Mouse (Mus musculus): ENCODE data around the gene Mettl24. TPM values are rescaled to one million over a fixed set of nuclear protein-coding genes. Genes with fewer than 3 reads are reported as not detected.

Gene Mettl24
- 2.4 TPM in 2 replicates for polyA plus RNA-seq (2015; fragmentation: Nextera tagmentation; extraction: Ambion mirVana)

- Histone ChIP-seq H3K9ac (peak within 1 kb of the TSS; percentile 89), H3K4me3 (peak within 1 kb of the TSS; percentile 62), H3K4me2 (peak within 1 kb of the TSS; percentile 78), H3K4me1 (peaks cover 15% of the 10 kb centered on the region), H3K36me3 (no peaks in the 10 kb centered on the region), H3K27me3 (replicated peaks) (no peaks in the 10 kb centered on the region), H3K27ac (replicated peaks) (peak within 1 kb of the TSS; percentile 74), H3K9me3 (no peaks in the 10 kb centered on the region)
- 1% methylated on average over 50 of the region's 50 CpGs for WGBS
- peak; percentile 82 for ATAC-seq (ENCODE audit: extremely low read depth, insufficient number of reproducible peaks, low FRiP score, low TSS enrichment)
Observed at GRCm38 (mm10) chr10:40683092-40683867, at the start of gene Mettl24. Gene Mettl24, plus strand, starts transcription at chr10:40683282.

- no peak overlapping the region for H3K4me3 ChIP-seq
- peak overlapping the region; percentile 16; the same call in 1 of the 2 replicates for H3K4me2 ChIP-seq
- no peak for ATAC-seq (ENCODE audit: extremely low read depth, insufficient number of reproducible peaks, low FRiP score, low TSS enrichment)
- peaks cover 39% of the 10 kb centered on the region for H3K4me1 ChIP-seq
- 21% methylated on average over 10 of the region's 10 CpGs for WGBS
- no peaks in the 10 kb centered on the region for H3K27me3 ChIP-seq (replicated peaks)
- H3K27ac ChIP-seq (replicated peaks), result peak overlapping the region; percentile 62
- no peaks in the 10 kb centered on the region for H3K9me3 ChIP-seq
- no peaks in the 10 kb centered on the region for H3K36me3 ChIP-seq
- H3K9ac ChIP-seq, result peak overlapping the region; percentile 44; the same call in 1 of the 2 replicates
Observed at GRCm38 (mm10) chr10:40637331-40637730, 45.8 kb upstream of the Mettl24 start.

- Histone ChIP-seq H3K27me3 (replicated peaks) (no peaks in the 10 kb centered on the region), H3K27ac (replicated peaks) (peak overlapping the region; percentile 53), H3K4me2 (no peak overlapping the region), H3K36me3 (no peaks in the 10 kb centered on the region), H3K9ac (peak overlapping the region; percentile 41; the same call in 1 of the 2 replicates), H3K4me1 (peaks cover 39% of the 10 kb centered on the region), H3K9me3 (no peaks in the 10 kb centered on the region), H3K4me3 (no peak overlapping the region)
- ATAC-seq (ENCODE audit: extremely low read depth, insufficient number of reproducible peaks, low FRiP score, low TSS enrichment), result no peak
- 60% methylated on average over 7 of the region's 7 CpGs for WGBS
Observed at GRCm38 (mm10) chr10:40638276-40638675, 44.8 kb upstream of the Mettl24 start.

- H3K4me2 ChIP-seq, result no peak overlapping the region
- ATAC-seq (ENCODE audit: extremely low read depth, insufficient number of reproducible peaks, low FRiP score, low TSS enrichment), result no peak
- H3K27me3 ChIP-seq (replicated peaks), result no peaks in the 10 kb centered on the region
- no peak overlapping the region; the same call in 1 of the 2 replicates for H3K27ac ChIP-seq (replicated peaks)
- WGBS, result 68% methylated on average over 26 of the region's 26 CpGs
- no peaks in the 10 kb centered on the region for H3K9me3 ChIP-seq
- H3K36me3 ChIP-seq, result no peaks in the 10 kb centered on the region
- no peak overlapping the region for H3K4me3 ChIP-seq
- H3K4me1 ChIP-seq, result peaks cover 39% of the 10 kb centered on the region
- H3K9ac ChIP-seq, result 0 out of 2 replicates have a peak overlapping the region, but pooled peaks have one; percentile 41
Observed at GRCm38 (mm10) chr10:40638823-40639819, 44.0 kb upstream of the Mettl24 start.

GRCm38 (mm10) chr10:40640406-40640805 is 42.7 kb upstream of the Mettl24 start:
- no peaks in the 10 kb centered on the region for H3K9me3 ChIP-seq
- no peak overlapping the region for H3K9ac ChIP-seq
- 83% methylated on average over 4 of the region's 4 CpGs for WGBS
- H3K4me3 ChIP-seq, result no peak overlapping the region
- H3K4me1 ChIP-seq, result peaks cover 36% of the 10 kb centered on the region
- ATAC-seq (ENCODE audit: extremely low read depth, insufficient number of reproducible peaks, low FRiP score, low TSS enrichment), result no peak
- H3K36me3 ChIP-seq, result no peaks in the 10 kb centered on the region
- H3K4me2 ChIP-seq, result no peak overlapping the region
- H3K27ac ChIP-seq (replicated peaks), result no peak overlapping the region
- H3K27me3 ChIP-seq (replicated peaks), result no peaks in the 10 kb centered on the region

GRCm38 (mm10) chr10:40641901-40642300 is 41.2 kb upstream of the Mettl24 start:
- no peak overlapping the region for H3K4me2 ChIP-seq
- WGBS, result 86% methylated on average over 7 of the region's 7 CpGs
- no peak overlapping the region for H3K9ac ChIP-seq
- no peak overlapping the region for H3K4me3 ChIP-seq
- H3K4me1 ChIP-seq, result peaks cover 28% of the 10 kb centered on the region
- no peaks in the 10 kb centered on the region for H3K27me3 ChIP-seq (replicated peaks)
- H3K9me3 ChIP-seq, result no peaks in the 10 kb centered on the region
- ATAC-seq (ENCODE audit: extremely low read depth, insufficient number of reproducible peaks, low FRiP score, low TSS enrichment), result no peak
- H3K27ac ChIP-seq (replicated peaks), result no peak overlapping the region
- H3K36me3 ChIP-seq, result no peaks in the 10 kb centered on the region

- H3K4me2 ChIP-seq, result no peak overlapping the region
- ATAC-seq (ENCODE audit: extremely low read depth, insufficient number of reproducible peaks, low FRiP score, low TSS enrichment), result no peak
- no peak overlapping the region for H3K27ac ChIP-seq (replicated peaks)
- H3K27me3 ChIP-seq (replicated peaks), result no peaks in the 10 kb centered on the region
- WGBS, result 70% methylated on average over 5 of the region's 5 CpGs
- H3K9me3 ChIP-seq, result no peaks in the 10 kb centered on the region
- peaks cover 18% of the 10 kb centered on the region for H3K4me1 ChIP-seq
- H3K9ac ChIP-seq, result no peak overlapping the region
- H3K36me3 ChIP-seq, result no peaks in the 10 kb centered on the region
- H3K4me3 ChIP-seq, result no peak overlapping the region
Observed at GRCm38 (mm10) chr10:40643126-40643525, 40.0 kb upstream of the Mettl24 start.

- Histone ChIP-seq H3K4me2 (no peak overlapping the region), H3K27me3 (replicated peaks) (no peaks in the 10 kb centered on the region), H3K9ac (no peak overlapping the region), H3K27ac (replicated peaks) (no peak overlapping the region), H3K9me3 (no peaks in the 10 kb centered on the region), H3K4me3 (no peak overlapping the region), H3K4me1 (0 out of 2 replicates have a peak, but pooled peaks cover 5% of the 10 kb centered on the region), H3K36me3 (no peaks in the 10 kb centered on the region)
- 49% methylated on average over 9 of the region's 9 CpGs for WGBS
- ATAC-seq (ENCODE audit: extremely low read depth, insufficient number of reproducible peaks, low FRiP score, low TSS enrichment), result no peak
Observed at GRCm38 (mm10) chr10:40644456-40644855, 38.6 kb upstream of the Mettl24 start.

GRCm38 (mm10) chr10:40645346-40645745 is 37.7 kb upstream of the Mettl24 start:
- no peak for ATAC-seq (ENCODE audit: extremely low read depth, insufficient number of reproducible peaks, low FRiP score, low TSS enrichment)
- H3K4me1 ChIP-seq, result 0 out of 2 replicates have a peak, but pooled peaks cover 5% of the 10 kb centered on the region
- H3K9ac ChIP-seq, result no peak overlapping the region
- no peaks in the 10 kb centered on the region for H3K27me3 ChIP-seq (replicated peaks)
- H3K36me3 ChIP-seq, result no peaks in the 10 kb centered on the region
- H3K27ac ChIP-seq (replicated peaks), result no peak overlapping the region
- no peak overlapping the region for H3K4me2 ChIP-seq
- H3K4me3 ChIP-seq, result no peak overlapping the region
- WGBS, result 75% methylated on average over 1 of the region's 1 CpGs
- H3K9me3 ChIP-seq, result no peaks in the 10 kb centered on the region

- 78% methylated on average over 12 of the region's 12 CpGs for WGBS
- no peaks in the 10 kb centered on the region for H3K27me3 ChIP-seq (replicated peaks)
- H3K27ac ChIP-seq (replicated peaks), result no peak overlapping the region
- no peak overlapping the region for H3K4me3 ChIP-seq
- H3K4me2 ChIP-seq, result no peak overlapping the region
- no peak overlapping the region for H3K9ac ChIP-seq
- no peaks in the 10 kb centered on the region for H3K9me3 ChIP-seq
- no peaks in the 10 kb centered on the region for H3K36me3 ChIP-seq
- ATAC-seq (ENCODE audit: extremely low read depth, insufficient number of reproducible peaks, low FRiP score, low TSS enrichment), result no peak
- H3K4me1 ChIP-seq, result 0 out of 2 replicates have a peak, but pooled peaks cover 5% of the 10 kb centered on the region
Observed at GRCm38 (mm10) chr10:40648776-40649175, 34.3 kb upstream of the Mettl24 start.

- no peak overlapping the region for H3K27ac ChIP-seq (replicated peaks)
- no peaks in the 10 kb centered on the region for H3K4me1 ChIP-seq
- no peak overlapping the region for H3K9ac ChIP-seq
- H3K36me3 ChIP-seq, result no peaks in the 10 kb centered on the region
- no peak for ATAC-seq (ENCODE audit: extremely low read depth, insufficient number of reproducible peaks, low FRiP score, low TSS enrichment)
- no peak overlapping the region for H3K4me3 ChIP-seq
- no peaks in the 10 kb centered on the region for H3K9me3 ChIP-seq
- WGBS, result 27% methylated on average over 4 of the region's 4 CpGs
- no peak overlapping the region for H3K4me2 ChIP-seq
- H3K27me3 ChIP-seq (replicated peaks), result no peaks in the 10 kb centered on the region
Observed at GRCm38 (mm10) chr10:40649634-40650033, 33.4 kb upstream of the Mettl24 start.
